Mouse (Mus musculus) liver, adult 2 months (tissue): ENCODE measurements around the gene Mthfd1l. TPM values are rescaled to one million over a fixed set of nuclear protein-coding genes. Genes with fewer than 3 reads are reported as not detected.

Experiments
- DNase-seq: peaks from one replicate; pipeline ENCODE4 v3.0.0-alpha.2; 2011; ENCODE audit warnings: low read depth, low spot score; ENCODE audit errors: extremely low read depth
- H3K27ac ChIP-seq: fragments of 200-500 bp; replicated peaks from 2 replicates; pipeline ENCODE4 v1.5.1; 2012; ENCODE audit warnings: low read depth, mild to moderate bottlenecking, control low read depth, inconsistent platforms, low read length; ENCODE audit not compliant: insufficient read depth
- H3K27me3 ChIP-seq: fragments of 200-500 bp; 2 replicates; pipeline ENCODE4 v1.6.1; 2012; ENCODE audit warnings: mild to moderate bottlenecking, moderate library complexity, low read length, inconsistent platforms; ENCODE audit not compliant: control insufficient read depth, insufficient read depth
- H3K36me3 ChIP-seq: fragments of 200-500 bp; 2 replicates; pipeline ENCODE4 v1.6.1; 2012; ENCODE audit warnings: low read length, inconsistent platforms; ENCODE audit not compliant: control insufficient read depth, insufficient read depth
- H3K4me1 ChIP-seq: fragments of 200-500 bp; 2 replicates; pipeline ENCODE4 v1.6.1; 2011; ENCODE audit warnings: low read length; ENCODE audit not compliant: control insufficient read depth, insufficient read depth
- H3K4me3 ChIP-seq: fragments of 200-500 bp; 2 replicates; pipeline ENCODE4 v1.5.1; 2011; ENCODE audit warnings: low read depth, mild to moderate bottlenecking, control low read depth, low read length, moderate library complexity; ENCODE audit not compliant: insufficient read depth
- H3K79me2 ChIP-seq: fragments of 200-500 bp; 2 replicates; pipeline ENCODE4 v1.6.1; 2012; ENCODE audit warnings: inconsistent platforms, mild to moderate bottlenecking, low read length, moderate library complexity; ENCODE audit not compliant: control insufficient read depth, insufficient read depth
- H3K9ac ChIP-seq: fragments of 200-500 bp; 2 replicates; pipeline ENCODE4 v1.6.1; 2012; ENCODE audit warnings: low read depth, mild to moderate bottlenecking, control low read depth, inconsistent platforms, low read length
- CTCF ChIP-seq: fragments of 200-500 bp; IDR thresholded peaks from 2 replicates; pipeline ENCODE4 v1.5.1; 2011; ENCODE audit warnings: low read depth, low read length, control low read depth
- POLR2A ChIP-seq: fragments of 200-500 bp; IDR thresholded peaks from 2 replicates; pipeline ENCODE4 v1.6.1; 2011; ENCODE audit warnings: low read length, control low read depth; ENCODE audit not compliant: insufficient read depth; ENCODE audit errors: extremely low read depth
- WGBS: fragments of 180-500 bp; shearing (Covaris S2); methylation state at CpG from one replicate; pipeline ENCODE4 v1.1.7; 2018; 5-methylcytosine and 5-hydroxymethylcytosine counted together
- polyA plus RNA-seq: library from polyadenylated mRNA; depleted of rRNA; stranded (reverse); fragments of >200 nt; gene quantifications from 2 replicates; pipeline ENCODE4 v1.2.3, GENCODE M21; 2012
- total RNA-seq: library from RNA; depleted of rRNA; stranded (reverse); fragments of >200 nt; gene quantifications from 2 replicates; pipeline ENCODE4 v1.2.3, GENCODE M21; 2014

Gene Mthfd1l
- total and polyA plus RNA-seq, 2 experiments: 0.31 to 1.0 TPM

GRCm38 (mm10) chr10:3978792-3979488 lies 6.0 kb downstream of the Mthfd1l start:
- no peaks in the 10 kb centered on the region for H3K27me3 ChIP-seq
- no peak overlapping the region for H3K4me3 ChIP-seq
- peaks cover 3% of the 10 kb centered on the region for H3K4me1 ChIP-seq
- TF ChIP-seq CTCF (no peak), POLR2A (no peak)
- H3K36me3 ChIP-seq: no peaks in the 10 kb centered on the region
- H3K79me2 ChIP-seq: no peaks in the 10 kb centered on the region
- WGBS: 33% methylated on average over 5 of the region's 5 CpGs
- DNase-seq: peak; percentile 81
- H3K27ac ChIP-seq: no peak overlapping the region
- H3K9ac ChIP-seq: no peak overlapping the region

- Histone ChIP-seq H3K79me2 (no peaks in the 10 kb centered on the region), H3K4me1 (peaks cover 3% of the 10 kb centered on the region), H3K4me3 (no peak overlapping the region), H3K36me3 (no peaks in the 10 kb centered on the region), H3K9ac (no peak overlapping the region), H3K27me3 (no peaks in the 10 kb centered on the region), H3K27ac (no peak overlapping the region)
- TF ChIP-seq CTCF (no peak), POLR2A (no peak)
- DNase-seq: no peak
- 86% methylated on average over 4 of the region's 4 CpGs for WGBS
These were observed 7.3 kb downstream of the Mthfd1l start for GRCm38 (mm10) chr10:3980231-3980630.

- WGBS: 90% methylated on average over 6 of the region's 6 CpGs
- no peak for DNase-seq
- no peak overlapping the region for H3K4me3 ChIP-seq
- TF ChIP-seq POLR2A: no peak
- no peak for TF ChIP-seq CTCF
- H3K9ac ChIP-seq: no peak overlapping the region
- H3K27ac ChIP-seq: no peak overlapping the region
- no peaks in the 10 kb centered on the region for H3K27me3 ChIP-seq
- no peaks in the 10 kb centered on the region for H3K79me2 ChIP-seq
- H3K36me3 ChIP-seq: no peaks in the 10 kb centered on the region
- no peaks in the 10 kb centered on the region for H3K4me1 ChIP-seq
These were observed 17.5 kb downstream of the Mthfd1l start for GRCm38 (mm10) chr10:3990295-3990883.

- H3K4me3 ChIP-seq: no peak overlapping the region
- DNase-seq: no peak
- 79% methylated on average over 8 of the region's 8 CpGs for WGBS
- no peaks in the 10 kb centered on the region for H3K27me3 ChIP-seq
- H3K9ac ChIP-seq: no peak overlapping the region
- no peaks in the 10 kb centered on the region for H3K36me3 ChIP-seq
- TF ChIP-seq CTCF (no peak), POLR2A (no peak)
- H3K27ac ChIP-seq: no peak overlapping the region
- no peaks in the 10 kb centered on the region for H3K79me2 ChIP-seq
- H3K4me1 ChIP-seq: no peaks in the 10 kb centered on the region
These were observed 20.6 kb downstream of the Mthfd1l start for GRCm38 (mm10) chr10:3993365-3994102.

GRCm38 (mm10) chr10:3995277-3995676 lies 22.4 kb downstream of the Mthfd1l start:
- Histone ChIP-seq H3K9ac (no peak overlapping the region), H3K4me3 (no peak overlapping the region), H3K4me1 (no peaks in the 10 kb centered on the region), H3K79me2 (no peaks in the 10 kb centered on the region), H3K36me3 (no peaks in the 10 kb centered on the region), H3K27ac (no peak overlapping the region), H3K27me3 (no peaks in the 10 kb centered on the region)
- TF ChIP-seq CTCF (peak; percentile 31; the same call in 1 of the 2 replicates), POLR2A (no peak)
- no peak for DNase-seq
- WGBS: 87% methylated on average over 4 of the region's 4 CpGs
